Mouse (Mus musculus): ENCODE measurements at regions not wholly inside any gene's neighbourhood (a gene's known extent, or its start where the extent isn't known, plus 50 kb on each side); places are given as distances from the start of the nearest gene placed in this dataset.

GRCm38 (mm10) chr13:28876771-28877170 lies 76.7 kb downstream of the Sox4 start:
- WGBS = 72% methylated on average over 4 of the region's 4 CpGs
- no peak for ATAC-seq

GRCm38 (mm10) chr13:28870681-28871080 lies 82.8 kb downstream of the Sox4 start:
- no peaks in the 10 kb centered on the region for H3K4me1 ChIP-seq (ENCODE audit: control insufficient read depth, insufficient read depth, low read length)
- ATAC-seq = no peak
- H3K9me3 ChIP-seq (ENCODE audit: control insufficient read depth, low read length) = no peaks in the 10 kb centered on the region
- WGBS = 90% methylated on average over 4 of the region's 4 CpGs
- H3K27me3 ChIP-seq (replicated peaks; ENCODE audit: control insufficient read depth, insufficient read depth, low read length) = no peaks in the 10 kb centered on the region
- H3K4me3 ChIP-seq (ENCODE audit: low read length) = no peak overlapping the region
- H3K9ac ChIP-seq (ENCODE audit: low read depth, low read length) = no peak overlapping the region
- no peaks in the 10 kb centered on the region for H3K36me3 ChIP-seq (ENCODE audit: control insufficient read depth, insufficient read depth, low read length)
- H3K27ac ChIP-seq (ENCODE audit: low read length) = no peak overlapping the region
- H3K4me2 ChIP-seq (ENCODE audit: low read depth, low read length) = no peak overlapping the region

More at GRCm38 (mm10) chr13:28876771-28877170, 76.7 kb downstream of the Sox4 start:
- no peak overlapping the region for H3K4me2 ChIP-seq (ENCODE audit: low read depth, low read length)
- H3K36me3 ChIP-seq (ENCODE audit: control insufficient read depth, insufficient read depth, low read length) = no peaks in the 10 kb centered on the region
- H3K9me3 ChIP-seq (ENCODE audit: control insufficient read depth, low read length) = no peaks in the 10 kb centered on the region
- no peak overlapping the region for H3K4me3 ChIP-seq (ENCODE audit: low read length)
- no peaks in the 10 kb centered on the region for H3K4me1 ChIP-seq (ENCODE audit: control insufficient read depth, insufficient read depth, low read length)
- H3K9ac ChIP-seq (ENCODE audit: low read depth, low read length) = no peak overlapping the region
- no peaks in the 10 kb centered on the region for H3K27me3 ChIP-seq (replicated peaks; ENCODE audit: control insufficient read depth, insufficient read depth, low read length)
- no peak overlapping the region for H3K27ac ChIP-seq (ENCODE audit: low read length)

- Histone ChIP-seq H3K27me3 (replicated peaks; ENCODE audit: control insufficient read depth, insufficient read depth, low read length) (no peaks in the 10 kb centered on the region), H3K4me1 (ENCODE audit: control insufficient read depth, insufficient read depth, low read length) (no peaks in the 10 kb centered on the region), H3K27ac (ENCODE audit: low read length) (no peak overlapping the region), H3K36me3 (ENCODE audit: control insufficient read depth, insufficient read depth, low read length) (no peaks in the 10 kb centered on the region), H3K9me3 (ENCODE audit: control insufficient read depth, low read length) (no peaks in the 10 kb centered on the region), H3K4me3 (ENCODE audit: low read length) (no peak overlapping the region), H3K4me2 (ENCODE audit: low read depth, low read length) (no peak overlapping the region), H3K9ac (ENCODE audit: low read depth, low read length) (no peak overlapping the region)
- WGBS = 54% methylated on average over 5 of the region's 5 CpGs
- peak; percentile 63 for ATAC-seq
These were observed 86.3 kb downstream of the Sox4 start for GRCm38 (mm10) chr13:28867210-28867609.

- Histone ChIP-seq H3K4me3 (ENCODE audit: low read length) (no peak overlapping the region), H3K4me1 (ENCODE audit: control insufficient read depth, insufficient read depth, low read length) (no peaks in the 10 kb centered on the region), H3K27me3 (replicated peaks; ENCODE audit: control insufficient read depth, insufficient read depth, low read length) (no peaks in the 10 kb centered on the region), H3K36me3 (ENCODE audit: control insufficient read depth, insufficient read depth, low read length) (no peaks in the 10 kb centered on the region), H3K27ac (ENCODE audit: low read length) (no peak overlapping the region), H3K9me3 (ENCODE audit: control insufficient read depth, low read length) (no peaks in the 10 kb centered on the region), H3K4me2 (ENCODE audit: low read depth, low read length) (no peak overlapping the region), H3K9ac (ENCODE audit: low read depth, low read length) (no peak overlapping the region)
- peak; percentile 59 for ATAC-seq
- 58% methylated on average over 3 of the region's 3 CpGs for WGBS
These were observed 86.8 kb downstream of the Sox4 start for GRCm38 (mm10) chr13:28866686-28867085.

GRCm38 (mm10) chr13:28860601-28861000 lies 92.9 kb downstream of the Sox4 start:
- no peak overlapping the region for H3K4me2 ChIP-seq (ENCODE audit: low read depth, low read length)
- no peak overlapping the region for H3K4me3 ChIP-seq (ENCODE audit: low read length)
- no peaks in the 10 kb centered on the region for H3K9me3 ChIP-seq (ENCODE audit: control insufficient read depth, low read length)
- no peaks in the 10 kb centered on the region for H3K4me1 ChIP-seq (ENCODE audit: control insufficient read depth, insufficient read depth, low read length)
- no peak overlapping the region for H3K9ac ChIP-seq (ENCODE audit: low read depth, low read length)
- no peaks in the 10 kb centered on the region for H3K27me3 ChIP-seq (replicated peaks; ENCODE audit: control insufficient read depth, insufficient read depth, low read length)
- H3K36me3 ChIP-seq (ENCODE audit: control insufficient read depth, insufficient read depth, low read length) = no peaks in the 10 kb centered on the region
- H3K27ac ChIP-seq (ENCODE audit: low read length) = no peak overlapping the region
- 74% methylated on average over 2 of the region's 2 CpGs for WGBS
- no peak for ATAC-seq

GRCm38 (mm10) chr13:28859829-28860427 lies 93.6 kb downstream of the Sox4 start:
- H3K9ac ChIP-seq (ENCODE audit: low read depth, low read length) = no peak overlapping the region
- H3K4me1 ChIP-seq (ENCODE audit: control insufficient read depth, insufficient read depth, low read length) = no peaks in the 10 kb centered on the region
- no peaks in the 10 kb centered on the region for H3K27me3 ChIP-seq (replicated peaks; ENCODE audit: control insufficient read depth, insufficient read depth, low read length)
- no peaks in the 10 kb centered on the region for H3K36me3 ChIP-seq (ENCODE audit: control insufficient read depth, insufficient read depth, low read length)
- 52% methylated on average over 11 of the region's 11 CpGs for WGBS
- H3K27ac ChIP-seq (ENCODE audit: low read length) = no peak overlapping the region
- ATAC-seq = no peak
- H3K4me2 ChIP-seq (ENCODE audit: low read depth, low read length) = no peak overlapping the region
- no peaks in the 10 kb centered on the region for H3K9me3 ChIP-seq (ENCODE audit: control insufficient read depth, low read length)
- no peak overlapping the region for H3K4me3 ChIP-seq (ENCODE audit: low read length)

- Histone ChIP-seq H3K27ac (ENCODE audit: low read length) (no peak overlapping the region), H3K9me3 (ENCODE audit: control insufficient read depth, low read length) (no peaks in the 10 kb centered on the region), H3K27me3 (replicated peaks; ENCODE audit: control insufficient read depth, insufficient read depth, low read length) (no peaks in the 10 kb centered on the region), H3K4me2 (ENCODE audit: low read depth, low read length) (no peak overlapping the region), H3K4me3 (ENCODE audit: low read length) (no peak overlapping the region), H3K36me3 (ENCODE audit: control insufficient read depth, insufficient read depth, low read length) (no peaks in the 10 kb centered on the region), H3K9ac (ENCODE audit: low read depth, low read length) (no peak overlapping the region), H3K4me1 (ENCODE audit: control insufficient read depth, insufficient read depth, low read length) (no peaks in the 10 kb centered on the region)
- WGBS = 64% methylated on average over 6 of the region's 6 CpGs
- ATAC-seq = no peak
These were observed 95.5 kb downstream of the Sox4 start for GRCm38 (mm10) chr13:28858001-28858400.

- no peak overlapping the region for H3K4me3 ChIP-seq (ENCODE audit: low read length)
- H3K4me2 ChIP-seq (ENCODE audit: low read depth, low read length) = no peak overlapping the region
- 77% methylated on average over 6 of the region's 6 CpGs for WGBS
- no peak overlapping the region for H3K9ac ChIP-seq (ENCODE audit: low read depth, low read length)
- H3K4me1 ChIP-seq (ENCODE audit: control insufficient read depth, insufficient read depth, low read length) = no peaks in the 10 kb centered on the region
- H3K36me3 ChIP-seq (ENCODE audit: control insufficient read depth, insufficient read depth, low read length) = no peaks in the 10 kb centered on the region
- ATAC-seq = no peak
- no peak overlapping the region for H3K27ac ChIP-seq (ENCODE audit: low read length)
- no peaks in the 10 kb centered on the region for H3K9me3 ChIP-seq (ENCODE audit: control insufficient read depth, low read length)
- H3K27me3 ChIP-seq (replicated peaks; ENCODE audit: control insufficient read depth, insufficient read depth, low read length) = no peaks in the 10 kb centered on the region
These were observed 96.3 kb downstream of the Sox4 start for GRCm38 (mm10) chr13:28857201-28857600.

- Histone ChIP-seq H3K27ac (ENCODE audit: low read length) (no peak overlapping the region), H3K27me3 (replicated peaks; ENCODE audit: control insufficient read depth, insufficient read depth, low read length) (no peaks in the 10 kb centered on the region), H3K4me1 (ENCODE audit: control insufficient read depth, insufficient read depth, low read length) (no peaks in the 10 kb centered on the region), H3K4me2 (ENCODE audit: low read depth, low read length) (no peak overlapping the region), H3K9ac (ENCODE audit: low read depth, low read length) (no peak overlapping the region), H3K36me3 (ENCODE audit: control insufficient read depth, insufficient read depth, low read length) (no peaks in the 10 kb centered on the region), H3K4me3 (ENCODE audit: low read length) (no peak overlapping the region), H3K9me3 (ENCODE audit: control insufficient read depth, low read length) (no peaks in the 10 kb centered on the region)
- no peak for ATAC-seq
- WGBS = 82% methylated on average over 4 of the region's 4 CpGs
These were observed 97.0 kb downstream of the Sox4 start for GRCm38 (mm10) chr13:28856472-28856871.

GRCm38 (mm10) chr13:28854247-28854646 lies 99.3 kb downstream of the Sox4 start:
- H3K4me2 ChIP-seq (ENCODE audit: low read depth, low read length) = no peak overlapping the region
- ATAC-seq = no peak
- H3K27me3 ChIP-seq (replicated peaks; ENCODE audit: control insufficient read depth, insufficient read depth, low read length) = no peaks in the 10 kb centered on the region
- WGBS = 69% methylated on average over 9 of the region's 9 CpGs
- H3K9me3 ChIP-seq (ENCODE audit: control insufficient read depth, low read length) = no peaks in the 10 kb centered on the region
- H3K36me3 ChIP-seq (ENCODE audit: control insufficient read depth, insufficient read depth, low read length) = no peaks in the 10 kb centered on the region
- H3K4me3 ChIP-seq (ENCODE audit: low read length) = no peak overlapping the region
- H3K27ac ChIP-seq (ENCODE audit: low read length) = no peak overlapping the region
- H3K9ac ChIP-seq (ENCODE audit: low read depth, low read length) = no peak overlapping the region
- no peaks in the 10 kb centered on the region for H3K4me1 ChIP-seq (ENCODE audit: control insufficient read depth, insufficient read depth, low read length)

Measured in intestine, embryonic 16.5 days (tissue).